Mouse (Mus musculus) stomach, embryonic 14.5 days (tissue): ENCODE results near the gene Ifitm7. TPM values are rescaled to one million over a fixed set of nuclear protein-coding genes. Genes with fewer than 3 reads are reported as not detected.
"Not testable (repeated sequence)": the region's sequence is repeated elsewhere in the genome, so short reads cannot be mapped to it uniquely, and the experiment has no call there.

Experiments
- ATAC-seq: fragments of 200-750 bp; cut with Nextera tagmentation; 2 replicates; pipeline ENCODE4 v1.8.0; 2017; ENCODE audit warnings: low read depth, moderate TSS enrichment; ENCODE audit not compliant: insufficient number of reproducible peaks, insufficient read depth, low FRiP score
- H3K27ac ChIP-seq: fragments of 300-500 bp; sonication (generic); 2 replicates; pipeline ENCODE4 v1.5.1; 2014; ENCODE audit warnings: mild to moderate bottlenecking, low read length, moderate library complexity, mixed read lengths
- H3K27me3 ChIP-seq: fragments of 300-500 bp; sonication (generic); 2 replicates; pipeline ENCODE4 v1.6.1; 2014; ENCODE audit warnings: low read length, control low read depth, mixed read lengths; ENCODE audit not compliant: control insufficient read depth, insufficient read depth
- H3K36me3 ChIP-seq: fragments of 300-500 bp; sonication (generic); 2 replicates; pipeline ENCODE4 v1.6.1; 2014; ENCODE audit warnings: mild to moderate bottlenecking, control low read depth, low read length, moderate library complexity, mixed read lengths; ENCODE audit not compliant: control insufficient read depth, insufficient read depth
- H3K4me1 ChIP-seq: fragments of 300-500 bp; sonication (generic); 2 replicates; pipeline ENCODE4 v1.6.1; 2014; ENCODE audit warnings: low read length, control low read depth, mixed read lengths; ENCODE audit not compliant: control insufficient read depth, insufficient read depth
- H3K4me2 ChIP-seq: fragments of 300-500 bp; sonication (generic); replicated peaks from 2 replicates; pipeline ENCODE4 v1.6.1; 2014; ENCODE audit warnings: low read depth, low read length, control low read depth
- H3K4me3 ChIP-seq: fragments of 300-500 bp; sonication (generic); 2 replicates; pipeline ENCODE4 v1.5.1; 2014; ENCODE audit warnings: low read depth, low read length, control low read depth
- H3K9ac ChIP-seq: fragments of 300-500 bp; sonication (generic); replicated peaks from 2 replicates; pipeline ENCODE4 v1.6.1; 2014; ENCODE audit warnings: low read depth, mild to moderate bottlenecking, control low read depth, low read length, moderate library complexity, mixed read lengths
- H3K9me3 ChIP-seq: fragments of 300-500 bp; sonication (generic); 2 replicates; pipeline ENCODE4 v1.6.1; 2016; ENCODE audit warnings: low read depth, low read length, control low read depth; ENCODE audit not compliant: control insufficient read depth
- WGBS: fragments of 180-500 bp; shearing (Covaris S2); extraction: QIAGEN DNeasy Blood & Tissue Kit; methylation state at CpG from one replicate; pipeline ENCODE4 v1.1.7; 2014; 5-methylcytosine and 5-hydroxymethylcytosine counted together
- polyA plus RNA-seq: library from polyadenylated mRNA; unstranded; fragments of >200 nt; fragmentation: Nextera tagmentation; extraction: Ambion mirVana; gene quantifications from 2 replicates; pipeline ENCODE4 v1.2.1, GENCODE M21; 2014

The Ifitm7 gene
- polyA plus RNA-seq, 1 experiment from 2014 or later = not detected

DNA sequence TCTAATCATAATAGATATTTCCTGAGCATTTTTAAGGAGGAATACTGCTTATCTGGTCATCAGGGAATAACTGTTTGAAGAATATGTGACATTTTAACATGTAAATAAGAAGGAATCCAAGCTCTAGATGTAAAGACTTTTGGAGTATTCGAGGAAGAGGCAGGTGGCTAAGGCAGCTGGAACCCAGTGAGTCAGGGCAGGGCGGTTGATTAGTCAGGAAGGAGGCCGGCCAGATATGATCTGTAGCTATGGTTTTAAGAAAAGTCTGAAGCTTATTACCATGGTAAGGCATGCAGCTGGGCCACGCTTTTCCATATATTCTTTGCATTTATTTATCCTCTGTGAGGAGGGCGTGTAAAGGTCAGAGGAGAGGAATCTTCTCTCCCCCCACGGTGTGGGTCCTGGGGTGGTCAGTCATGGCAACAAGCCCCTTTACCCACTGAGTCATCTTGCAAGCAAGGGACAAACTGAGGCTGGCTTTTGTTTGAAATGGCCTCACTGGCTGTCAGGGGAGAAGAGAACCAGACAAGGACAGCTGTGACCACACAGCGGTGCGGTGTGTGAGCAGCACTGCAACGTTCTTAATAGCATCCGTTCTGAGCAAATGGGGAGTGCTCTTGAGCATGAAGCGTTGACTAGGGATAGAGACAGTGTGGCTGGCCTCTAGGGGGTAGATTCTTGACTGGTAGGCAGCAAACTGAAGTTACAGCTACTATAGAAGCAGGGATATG is 6.0 kb upstream of the Ifitm7 start:
- 80% methylated on average over 11 of the region's 11 CpGs for WGBS

DNA sequence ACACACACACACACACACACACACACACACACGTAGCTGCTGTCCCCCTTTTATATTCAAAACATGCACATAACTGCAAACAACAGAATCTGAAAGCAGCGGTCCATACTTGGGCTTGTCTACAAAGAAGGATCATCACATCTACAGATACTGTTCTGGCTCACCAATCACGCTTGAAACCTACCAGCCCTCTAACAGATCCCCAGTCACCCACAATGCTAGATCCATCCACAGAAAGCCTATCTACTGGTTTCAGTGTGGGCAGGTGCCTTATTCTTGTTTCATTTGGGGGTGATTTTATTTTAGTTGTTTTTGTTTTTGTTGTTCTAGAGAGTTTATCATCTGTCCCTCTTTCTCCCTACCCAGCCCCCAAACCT is 503 bp downstream of the Ifitm7 start:
- Histone ChIP-seq H3K9ac (no peak overlapping the region), H3K36me3 (no peaks in the 10 kb centered on the region), H3K9me3 (no peaks in the 10 kb centered on the region), H3K4me1 (no peaks in the 10 kb centered on the region), H3K4me3 (peak overlapping the region; percentile 36; the same call in 1 of the 2 replicates), H3K4me2 (peak overlapping the region; percentile 84), H3K27me3 (no peaks in the 10 kb centered on the region), H3K27ac (no peak overlapping the region)
- ATAC-seq = no peak
- 72% methylated on average over 3 of the region's 3 CpGs for WGBS

More for the DNA sequence above, 6.0 kb upstream of the Ifitm7 start:
- Histone ChIP-seq H3K9ac (no peak overlapping the region), H3K4me3 (no peak overlapping the region), H3K36me3 (no peaks in the 10 kb centered on the region), H3K27ac (no peak overlapping the region), H3K4me1 (no peaks in the 10 kb centered on the region), H3K4me2 (no peak overlapping the region), H3K27me3 (no peaks in the 10 kb centered on the region), H3K9me3 (no peaks in the 10 kb centered on the region)
- no peak for ATAC-seq

- Histone ChIP-seq H3K4me2 (no peak overlapping the region), H3K4me3 (no peak overlapping the region), H3K9ac (no peak overlapping the region), H3K36me3 (no peaks in the 10 kb centered on the region), H3K9me3 (no peaks in the 10 kb centered on the region), H3K4me1 (no peaks in the 10 kb centered on the region), H3K27me3 (no peaks in the 10 kb centered on the region), H3K27ac (no peak overlapping the region)
- ATAC-seq = no peak
- WGBS = 85% methylated on average over 5 of the region's 5 CpGs
Measured at GRCm38 (mm10) chr16:13983161-13983560, 3.5 kb downstream of the Ifitm7 start.

DNA sequence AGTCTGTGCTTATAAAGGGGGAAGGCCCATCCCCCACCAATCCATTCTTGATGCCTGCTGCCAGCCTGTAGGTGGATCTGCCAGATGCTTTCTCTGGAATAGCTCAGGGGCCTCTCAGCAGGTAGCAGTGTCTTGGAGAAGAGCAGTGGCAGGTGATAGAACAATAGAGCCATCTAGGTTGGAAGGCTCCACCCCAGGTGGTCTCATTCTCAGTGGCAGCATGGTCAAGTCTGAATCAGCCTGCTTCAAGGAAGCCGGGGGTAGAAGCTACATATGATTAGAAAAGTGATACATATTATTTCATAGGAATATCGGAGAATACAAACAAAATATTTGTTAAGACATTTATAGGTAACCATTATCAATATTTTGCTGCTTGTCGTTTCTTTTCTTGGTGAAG is 5.0 kb downstream of the Ifitm7 start:
- H3K4me3 ChIP-seq, H3K9me3 ChIP-seq, H3K27ac ChIP-seq, ATAC-seq, H3K36me3 ChIP-seq, H3K4me1 ChIP-seq, H3K4me2 ChIP-seq, H3K9ac ChIP-seq, H3K27me3 ChIP-seq: not testable (repeated sequence)
- 80% methylated on average over 3 of the region's 3 CpGs for WGBS

- not testable (repeated sequence) for ATAC-seq
Measured at GRCm38 (mm10) chr16:13977026-13977425, 9.7 kb downstream of the Ifitm7 start.

GRCm38 (mm10) chr16:13976358-13976896 is 10.3 kb downstream of the Ifitm7 start:
- H3K4me2 ChIP-seq, H3K27me3 ChIP-seq, H3K4me3 ChIP-seq, H3K4me1 ChIP-seq, H3K9me3 ChIP-seq, ATAC-seq, H3K9ac ChIP-seq, H3K27ac ChIP-seq, H3K36me3 ChIP-seq: not testable (repeated sequence)
- WGBS = 82% methylated on average over 4 of the region's 4 CpGs

More at GRCm38 (mm10) chr16:13977026-13977425, 9.7 kb downstream of the Ifitm7 start:
- not testable (repeated sequence) for H3K4me3 ChIP-seq, H3K36me3 ChIP-seq, H3K9ac ChIP-seq, H3K27me3 ChIP-seq, H3K27ac ChIP-seq, H3K9me3 ChIP-seq, H3K4me1 ChIP-seq, H3K4me2 ChIP-seq
- whole genome bisulfite sequencing = 60% methylated on average over 1 of the region's 1 CpGs

- no peaks in the 10 kb centered on the region for H3K9me3 ChIP-seq
Measured at GRCm38 (mm10) chr16:13972051-13972450, 14.6 kb downstream of the Ifitm7 start.

DNA sequence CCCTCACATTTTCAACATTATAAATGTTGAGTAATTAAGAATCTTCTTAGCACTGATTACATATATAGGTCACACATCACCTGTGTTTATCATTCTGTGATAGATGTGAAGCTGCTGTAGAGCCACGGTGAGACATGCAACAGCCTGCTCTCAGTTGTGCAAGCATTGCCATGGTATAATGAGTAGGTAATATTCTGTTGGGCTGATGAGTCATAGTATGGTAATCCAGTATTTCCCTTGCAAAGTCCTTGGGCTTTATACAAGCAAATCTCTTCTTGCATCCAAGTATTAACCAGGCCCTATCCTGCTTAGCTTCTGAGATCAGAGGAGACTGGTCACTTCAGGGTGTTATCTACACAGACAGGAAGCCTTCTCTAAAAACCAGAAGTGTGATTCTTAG is 17.6 kb downstream of the Ifitm7 start:
- H3K9ac ChIP-seq = no peak overlapping the region
- H3K27ac ChIP-seq = no peak overlapping the region
- WGBS = 45% methylated on average over 1 of the region's 1 CpGs
- no peaks in the 10 kb centered on the region for H3K27me3 ChIP-seq
- H3K36me3 ChIP-seq = no peaks in the 10 kb centered on the region
- H3K4me3 ChIP-seq = no peak overlapping the region
- no peaks in the 10 kb centered on the region for H3K4me1 ChIP-seq
- H3K9me3 ChIP-seq = no peaks in the 10 kb centered on the region
- H3K4me2 ChIP-seq = no peak overlapping the region
- ATAC-seq = no peak

More at GRCm38 (mm10) chr16:13972051-13972450, 14.6 kb downstream of the Ifitm7 start:
- H3K4me1 ChIP-seq = no peaks in the 10 kb centered on the region
- no peaks in the 10 kb centered on the region for H3K27me3 ChIP-seq
- H3K27ac ChIP-seq = no peak overlapping the region
- H3K4me3 ChIP-seq = no peak overlapping the region
- no peak overlapping the region for H3K9ac ChIP-seq
- no peak overlapping the region for H3K4me2 ChIP-seq
- 88% methylated on average over 8 of the region's 8 CpGs for WGBS
- no peak for ATAC-seq
- H3K36me3 ChIP-seq = no peaks in the 10 kb centered on the region

DNA sequence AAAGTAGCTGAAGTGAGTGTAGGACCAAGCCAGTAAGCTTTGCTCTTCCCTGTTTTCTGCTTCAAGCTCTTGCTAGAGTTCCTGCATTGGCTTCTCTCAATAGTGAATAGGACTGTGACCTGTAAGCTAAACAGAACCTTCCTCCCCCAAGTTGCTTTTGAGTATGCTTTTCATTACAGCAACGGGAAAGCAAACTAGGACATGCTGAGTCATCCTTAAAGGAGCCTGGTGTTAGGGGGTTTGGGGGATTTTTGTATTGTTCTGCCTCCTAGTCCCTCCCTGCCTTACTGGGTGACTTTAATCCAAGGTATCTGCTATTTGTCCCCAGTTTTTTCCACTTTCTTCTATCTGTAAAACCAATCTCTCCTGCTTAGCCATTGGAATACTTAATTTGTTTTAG is 24.6 kb downstream of the Ifitm7 start:
- no peaks in the 10 kb centered on the region for H3K4me1 ChIP-seq
- ATAC-seq = no peak
- no peak overlapping the region for H3K9ac ChIP-seq
- no peaks in the 10 kb centered on the region for H3K36me3 ChIP-seq
- no peak overlapping the region for H3K27ac ChIP-seq
- H3K27me3 ChIP-seq = no peaks in the 10 kb centered on the region
- no peaks in the 10 kb centered on the region for H3K9me3 ChIP-seq
- H3K4me2 ChIP-seq = no peak overlapping the region
- no peak overlapping the region for H3K4me3 ChIP-seq
- 35% methylated on average over 1 of the region's 1 CpGs for WGBS
